Mouse (Mus musculus): ENCODE results near the gene Mdm2.

Gene Mdm2

GRCm38 (mm10) chr10:117652378-117652774 lies 58.2 kb downstream of the Mdm2 start:
- no peak for DNase-seq

DNA sequence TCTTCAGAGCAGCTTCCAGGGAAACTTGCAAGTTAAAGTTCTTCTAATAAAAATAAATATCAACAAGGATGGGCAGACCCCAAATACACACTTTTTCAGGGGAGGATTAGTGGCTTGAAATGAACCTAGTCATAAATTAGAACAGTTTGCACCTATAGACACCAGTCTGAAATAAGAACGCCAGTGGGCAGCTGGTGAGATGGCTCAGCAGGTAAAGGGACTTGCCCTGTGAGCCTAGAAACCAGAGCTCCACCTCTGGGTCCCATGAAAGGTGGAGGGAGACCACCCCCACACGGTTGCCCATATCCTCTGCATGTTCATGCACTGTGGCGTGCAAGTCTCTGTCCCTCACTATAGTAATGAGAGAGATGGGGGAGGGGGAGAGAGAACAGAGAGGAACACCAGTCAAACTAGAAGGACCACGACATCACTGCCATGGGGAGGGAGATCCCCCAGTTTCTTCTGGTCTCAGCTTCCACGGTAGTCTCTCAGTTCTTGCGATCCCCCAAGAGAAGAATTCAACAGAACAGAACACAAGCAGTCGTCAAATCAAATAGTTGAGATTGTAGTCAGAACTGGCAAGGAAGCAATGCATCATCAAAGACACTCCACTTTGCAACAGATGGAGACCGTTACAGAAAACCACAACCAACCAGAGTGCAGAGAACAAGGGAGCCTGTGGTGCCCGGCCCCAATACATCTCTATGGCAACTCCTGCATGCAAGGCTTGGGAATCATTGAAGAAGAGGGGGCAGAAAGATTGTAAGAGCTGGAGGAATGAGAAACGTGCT lies 58.8 kb downstream of the Mdm2 start:
- no peak for DNase-seq

GRCm38 (mm10) chr10:117650725-117651124 lies 59.8 kb downstream of the Mdm2 start:
- no peak for DNase-seq

DNA sequence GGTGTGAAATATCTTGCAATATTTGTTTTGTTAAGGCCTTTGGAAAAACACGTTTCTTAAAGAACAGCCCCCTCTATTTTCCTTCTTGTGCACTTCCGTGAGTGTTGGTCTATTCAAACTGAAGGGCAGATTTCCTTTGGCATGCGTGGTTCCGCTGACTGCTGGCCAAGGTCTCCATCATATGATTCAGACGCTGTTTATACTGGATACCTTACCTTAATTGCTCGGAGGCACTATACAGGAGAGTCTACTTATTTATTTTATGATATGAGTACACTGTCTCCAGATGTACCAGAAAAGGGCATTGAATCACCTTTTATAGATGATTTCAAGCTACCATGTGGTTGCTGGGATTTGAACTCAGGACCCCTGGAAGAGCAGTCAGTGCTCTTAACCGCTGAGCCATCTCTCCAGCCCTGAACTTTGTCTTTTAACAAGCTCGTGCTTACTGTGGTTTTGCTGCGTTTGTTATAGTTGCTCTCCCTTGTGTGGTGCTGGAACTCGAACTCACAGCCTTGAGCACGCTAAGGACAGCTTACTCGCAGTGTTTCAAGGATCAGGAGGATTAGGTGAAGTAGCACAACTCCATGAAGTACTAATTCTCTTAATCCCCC lies 60.4 kb downstream of the Mdm2 start:
- no peak for DNase-seq

DNA sequence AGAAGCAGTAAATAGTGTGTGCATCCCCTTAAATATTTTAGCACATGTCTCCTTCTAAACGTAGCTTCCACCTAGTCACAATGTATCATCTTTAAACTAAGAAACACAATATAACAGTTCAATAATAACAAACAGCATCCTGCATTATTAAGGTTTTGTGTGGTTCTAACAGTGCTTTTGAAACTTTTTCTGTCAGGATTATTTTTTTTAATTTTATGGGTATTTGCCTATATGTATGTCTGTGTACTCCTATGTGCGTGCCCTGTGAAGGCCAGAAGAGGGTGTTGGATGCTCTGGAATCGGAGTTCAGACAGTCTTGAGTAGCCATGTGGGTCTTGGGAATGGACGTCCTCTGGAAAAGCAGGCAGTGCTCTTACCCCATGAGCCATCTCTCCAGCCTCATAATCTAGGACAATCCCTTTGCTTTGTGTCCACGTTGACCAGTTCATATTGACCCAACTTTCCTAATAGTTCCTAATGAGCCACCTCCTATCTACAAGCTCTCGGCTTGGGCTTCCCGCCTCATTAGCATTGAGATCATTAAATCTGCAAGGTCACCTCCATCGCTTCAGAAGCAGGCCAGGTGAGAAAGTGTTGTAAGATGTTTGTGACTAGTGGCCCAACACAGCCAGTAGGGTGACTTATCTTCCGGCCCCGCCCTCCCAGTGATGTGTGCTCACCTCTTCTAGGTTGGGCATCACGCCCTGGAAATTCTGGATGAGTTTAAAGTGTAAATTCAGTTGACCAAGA lies 61.1 kb downstream of the Mdm2 start:
- DNase-seq: no peak

- DNase-seq: no peak
These were observed 61.9 kb downstream of the Mdm2 start for GRCm38 (mm10) chr10:117648643-117649042.

DNA sequence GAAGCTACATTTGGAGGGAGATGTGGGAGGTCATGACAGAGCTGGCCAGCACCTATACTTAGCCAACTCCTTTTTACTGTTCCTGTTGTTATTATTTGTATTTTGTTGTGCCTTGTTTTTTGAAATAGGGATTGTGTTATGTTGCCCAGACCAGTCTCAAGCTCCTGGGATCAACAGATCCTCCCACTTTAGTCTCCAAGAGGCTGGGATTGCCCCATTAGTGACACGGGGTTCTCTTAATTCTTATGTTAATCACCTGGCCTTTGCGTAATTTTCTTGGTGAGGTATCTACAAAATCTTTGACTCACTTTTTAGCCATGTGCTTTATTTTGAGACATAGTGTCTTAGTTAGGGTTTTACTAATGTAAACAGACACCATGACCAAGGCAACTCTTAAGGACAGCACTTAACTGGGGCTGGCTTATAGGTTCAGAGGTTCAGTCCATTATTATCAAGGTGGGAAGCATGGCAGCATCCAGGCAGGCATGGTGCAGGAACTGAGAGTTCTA lies 62.5 kb downstream of the Mdm2 start:
- DNase-seq: no peak

GRCm38 (mm10) chr10:117647158-117647505 lies 63.4 kb downstream of the Mdm2 start:
- peak; percentile 80 for DNase-seq

- DNase-seq: no peak
These were observed 63.9 kb downstream of the Mdm2 start for GRCm38 (mm10) chr10:117646482-117647157.

DNA sequence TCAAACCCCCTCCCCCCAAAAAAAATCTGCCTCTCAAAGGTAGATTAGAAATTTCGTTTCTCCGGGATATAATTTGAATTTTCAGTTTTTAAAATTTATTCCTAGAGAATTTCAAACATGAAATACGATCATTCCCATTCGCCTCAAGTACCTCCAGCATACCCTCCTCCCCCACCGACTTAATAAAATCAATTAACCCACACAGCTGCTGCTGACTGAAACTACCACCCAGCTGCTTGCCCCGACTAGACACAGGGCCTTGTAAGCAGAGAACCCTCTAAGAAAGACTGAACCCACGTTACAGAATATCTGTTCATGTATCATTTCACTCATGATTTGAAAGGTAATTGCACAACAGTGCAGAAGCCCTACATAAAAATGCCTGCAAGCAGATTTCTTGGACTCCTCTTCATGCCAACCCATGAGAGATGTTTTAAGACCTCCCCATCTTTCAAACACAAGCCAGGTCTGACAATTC lies 65.0 kb downstream of the Mdm2 start:
- DNase-seq: no peak

DNA sequence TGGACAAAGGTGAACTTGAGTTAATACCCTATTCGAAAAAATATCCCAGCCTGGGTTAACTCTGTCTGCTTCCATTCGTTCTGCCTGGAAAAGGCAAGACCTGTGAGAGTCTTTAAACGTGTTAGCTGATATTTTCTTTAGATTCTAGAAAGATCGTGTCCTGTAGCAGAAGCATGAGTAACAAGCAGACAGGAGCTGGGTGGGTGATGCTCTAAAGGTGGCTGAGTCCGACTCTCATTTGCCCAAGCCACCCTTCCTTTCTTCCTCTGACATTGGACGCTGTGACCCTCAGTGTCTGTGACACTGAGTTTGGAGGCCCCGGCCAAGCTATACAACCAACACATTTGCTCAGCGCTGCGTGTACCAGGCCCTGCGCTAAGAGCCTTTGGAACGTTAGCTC lies 65.7 kb downstream of the Mdm2 start:
- no peak for DNase-seq

GRCm38 (mm10) chr10:117644429-117644748 lies 66.2 kb downstream of the Mdm2 start:
- DNase-seq: no peak

GRCm38 (mm10) chr10:117643711-117644428 lies 66.7 kb downstream of the Mdm2 start:
- no peak for DNase-seq

- no peak for DNase-seq
These were observed 67.3 kb downstream of the Mdm2 start for GRCm38 (mm10) chr10:117643302-117643701.

DNA sequence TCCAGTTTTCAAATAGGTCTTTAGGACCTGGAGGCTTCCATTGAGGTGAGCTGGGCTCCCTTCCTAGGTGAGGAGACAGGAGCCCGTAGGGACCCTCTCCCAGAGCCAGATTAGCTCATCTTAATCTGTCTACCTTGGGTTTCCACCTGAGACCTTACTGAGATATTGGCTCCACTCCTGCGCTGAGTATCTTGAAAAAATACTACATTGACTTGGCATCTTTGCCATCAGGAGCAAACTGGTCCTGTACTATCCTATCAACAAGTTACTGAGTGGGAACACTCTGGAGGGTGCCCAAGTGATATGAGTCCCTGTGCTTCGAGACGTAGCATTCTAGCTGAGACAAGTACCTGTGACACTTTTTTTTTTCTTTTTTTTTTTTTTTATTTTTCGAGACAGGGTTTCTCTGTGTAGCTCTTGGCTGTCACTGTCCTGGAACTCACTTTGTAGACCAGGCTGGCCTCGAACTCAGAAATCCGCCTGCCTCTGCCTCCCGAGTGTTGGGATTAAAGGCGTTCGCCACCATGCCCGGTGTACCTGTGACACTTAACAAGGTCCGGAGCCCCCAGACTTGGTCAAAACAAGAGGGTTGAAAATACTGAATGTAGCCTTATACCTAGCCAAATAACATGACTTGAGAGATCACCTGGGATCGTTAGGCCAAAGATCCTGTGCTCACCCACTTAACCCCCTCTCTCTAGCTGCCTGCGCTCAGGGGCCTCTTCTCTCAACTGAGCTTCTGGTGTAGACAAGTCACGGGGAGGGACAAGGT lies 67.9 kb downstream of the Mdm2 start:
- no peak for DNase-seq

GRCm38 (mm10) chr10:117642201-117642450 lies 68.4 kb downstream of the Mdm2 start:
- DNase-seq: no peak

DNA sequence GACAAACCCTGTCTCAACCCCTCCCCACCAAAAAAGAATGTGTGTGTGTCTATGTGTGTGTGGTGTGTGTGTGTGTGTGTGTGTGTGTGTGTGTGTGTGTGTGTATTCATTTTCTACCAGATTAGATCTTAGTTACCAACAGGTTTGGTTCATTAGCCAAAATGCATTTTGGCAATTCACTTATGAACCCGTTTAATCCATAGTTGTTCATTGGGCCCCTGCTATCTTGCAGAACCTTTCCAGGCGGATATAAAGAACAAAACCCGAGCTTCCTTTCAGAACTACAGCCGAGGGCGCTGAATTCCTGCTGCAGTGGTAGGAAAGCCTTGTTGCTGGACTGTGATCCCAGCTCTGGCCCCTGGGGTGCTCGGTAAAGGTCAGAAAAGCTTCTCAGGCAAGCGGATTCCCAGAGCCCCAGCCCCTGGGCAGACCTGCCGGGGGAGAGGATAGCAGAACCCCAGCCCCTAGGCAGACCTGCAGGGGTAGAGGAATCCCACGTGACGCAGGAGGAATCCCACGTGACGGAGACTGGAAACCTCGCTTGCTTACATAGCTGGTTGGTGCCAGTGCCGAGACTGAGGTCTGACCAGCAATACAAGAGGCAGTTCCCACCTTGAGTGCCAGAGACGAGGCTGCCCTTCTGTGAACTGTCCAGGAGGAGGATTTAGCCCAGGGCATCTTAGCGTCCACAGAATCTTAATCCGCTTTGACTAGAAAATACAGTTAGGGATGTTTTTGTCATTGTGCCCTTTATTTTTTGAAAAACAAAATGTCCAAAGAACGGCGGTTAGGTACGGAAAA lies 69.0 kb downstream of the Mdm2 start:
- no peak for DNase-seq

- no peak for DNase-seq
These were observed 69.9 kb downstream of the Mdm2 start for GRCm38 (mm10) chr10:117640595-117641078.

- DNase-seq: no peak
These were observed 70.5 kb downstream of the Mdm2 start for GRCm38 (mm10) chr10:117639899-117640594.

GRCm38 (mm10) chr10:117639221-117639599 lies 71.3 kb downstream of the Mdm2 start:
- DNase-seq: no peak
